15 mouse cellular contexts compared by ENCODE assay signal in the genomic region with DNA sequence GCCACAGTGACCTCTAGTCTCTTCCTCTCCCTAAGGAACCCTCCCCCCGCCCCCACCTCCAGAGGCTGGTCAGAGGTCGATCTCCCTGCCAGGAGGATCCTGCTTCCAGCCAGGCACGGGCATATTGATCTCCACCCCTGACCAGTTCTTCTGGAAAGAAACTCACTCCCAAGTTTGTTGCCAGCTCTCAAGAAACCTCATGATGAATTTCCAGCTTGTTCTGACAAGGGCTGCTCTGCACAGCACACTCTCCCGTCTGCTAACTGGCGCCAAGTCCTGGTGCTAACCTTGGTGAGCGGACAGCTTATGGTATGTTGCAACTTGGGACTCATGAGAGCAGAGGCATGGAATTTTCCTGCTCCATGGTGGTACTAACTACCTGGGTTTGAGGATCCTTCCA. TPM values are rescaled to one million over a fixed set of nuclear protein-coding genes. Genes with fewer than 3 reads are reported as not detected.
DNase-seq lines count a peak whose midpoint lies in the region.
"Had no signal": no experiment of that assay in that cellular context is flagged by ENCODE, and none has a peak within 500 bp of the region (broad histone marks: within the 10 kb centered on the region; RNA-seq: fewer than 3 reads in every experiment).

No protein-coding gene starts in this region.

- DNase-seq in kidney, adult 18-20 months = peak; percentile 16
- DNase-seq in kidney, postnatal 4 days = no peak
- DNase-seq in 3T3-L1 (ENCODE audit: low read depth, low spot score) = peak; percentile 11
- DNase-seq in adrenal gland, adult 2 months = peak; percentile 87
- DNase-seq in fat pad, adult 2 months (ENCODE audit: extremely low read depth, low read depth, low spot score) = peak; percentile 75
- no peak for DNase-seq in thymus, postnatal 0 days (ENCODE audit: low spot score)
- DNase-seq in thymus, postnatal 10 days (ENCODE audit: low spot score in 2 of 2) = no peak
- DNase-seq: cerebellum, adult 8-10 months; gastrocnemius, postnatal 25 days; heart, postnatal 14 days; thymus, postnatal 36 days had no signal

RNA-seq across cellular contexts. Expression of gene Asphd2, which starts 15.9 kb away (rescaled TPM):
- total RNA-seq in adrenal gland, adult 2 months (2021) = 1 to 10 TPM; 2.1 to 6.5 TPM
- 2.1 and 5.1 TPM in 2 replicates for polyA plus RNA-seq in adrenal gland, adult 2 months (2012; rRNA removed)
- 0.23 and 0.63 TPM in 2 replicates for polyA plus RNA-seq in thymus, postnatal 0 days (2015; fragmentation: Nextera tagmentation; extraction: Ambion mirVana)
- polyA plus RNA-seq: inflammation-experienced regulatory T-cells, adult 6 months; macrophage had no signal

RNA-seq across cellular contexts. Expression of gene Gm6583, which starts 22.9 kb away (rescaled TPM):
- under 1 TPM in 1 of 2 experiments, not detected in 1; 0.14 TPM for total RNA-seq in adrenal gland, adult 2 months (2021)
- polyA plus RNA-seq in adrenal gland, adult 2 months (2012; rRNA removed) = not detected in 2 replicates
- polyA plus RNA-seq in thymus, postnatal 0 days (2015; fragmentation: Nextera tagmentation; extraction: Ambion mirVana) = 0.05 and 0.13 TPM in 2 replicates
- total RNA-seq: gastrocnemius, postnatal 25 days; layer of hippocampus, postnatal 14 days; left cerebral cortex, postnatal 14 days had no signal

RNA-seq across cellular contexts. Expression of gene Hps4, which starts 35.8 kb away (rescaled TPM):
- 10 to 100 TPM; 19.9 to 61.1 TPM for total RNA-seq in adrenal gland, adult 2 months (2021)
- 62.7 and 64.6 TPM in 2 replicates for polyA plus RNA-seq in adrenal gland, adult 2 months (2012; rRNA removed)
- 19.9 and 23.7 TPM in 2 replicates for polyA plus RNA-seq in thymus, postnatal 0 days (2015; fragmentation: Nextera tagmentation; extraction: Ambion mirVana)

RNA-seq across cellular contexts. Expression of gene Srrd, which starts 35.9 kb away (rescaled TPM):
- 10 to 100 TPM; 20.1 to 68.5 TPM for total RNA-seq in adrenal gland, adult 2 months (2021)
- polyA plus RNA-seq in adrenal gland, adult 2 months (2012; rRNA removed) = 43.2 and 47.4 TPM in 2 replicates
- polyA plus RNA-seq in thymus, postnatal 0 days (2015; fragmentation: Nextera tagmentation; extraction: Ambion mirVana) = 28.0 and 30.2 TPM in 2 replicates

RNA-seq across cellular contexts. Expression of gene Tfip11, which starts 52.6 kb away (rescaled TPM):
- 10 to 100 TPM; 30.3 to 38.7 TPM for total RNA-seq in adrenal gland, adult 2 months (2021)
- 36.6 and 38.1 TPM in 2 replicates for polyA plus RNA-seq in adrenal gland, adult 2 months (2012; rRNA removed)
- polyA plus RNA-seq in thymus, postnatal 0 days (2015; fragmentation: Nextera tagmentation; extraction: Ambion mirVana) = 26.9 and 27.9 TPM in 2 replicates

Comparison
In these comparisons a context has a peak if more than half of its experiments do, and no peak if none do; other contexts are left out.
1. DNase-seq: peak in kidney, adult 18-20 months (single experiment), 3T3-L1 (single experiment), adrenal gland, adult 2 months (single experiment) and fat pad, adult 2 months (single experiment); none in kidney, postnatal 4 days (0 of 2), thymus, postnatal 0 days (single experiment) and thymus, postnatal 10 days (0 of 2).